Mouse (Mus musculus): ENCODE measurements around the gene Plpp7. TPM values are rescaled to one million over a fixed set of nuclear protein-coding genes. Genes with fewer than 3 reads are reported as not detected.

Gene Plpp7
- total and polyA plus RNA-seq, 3 experiments = 7.3 to 15.1 TPM; not detected in 1

DNA sequence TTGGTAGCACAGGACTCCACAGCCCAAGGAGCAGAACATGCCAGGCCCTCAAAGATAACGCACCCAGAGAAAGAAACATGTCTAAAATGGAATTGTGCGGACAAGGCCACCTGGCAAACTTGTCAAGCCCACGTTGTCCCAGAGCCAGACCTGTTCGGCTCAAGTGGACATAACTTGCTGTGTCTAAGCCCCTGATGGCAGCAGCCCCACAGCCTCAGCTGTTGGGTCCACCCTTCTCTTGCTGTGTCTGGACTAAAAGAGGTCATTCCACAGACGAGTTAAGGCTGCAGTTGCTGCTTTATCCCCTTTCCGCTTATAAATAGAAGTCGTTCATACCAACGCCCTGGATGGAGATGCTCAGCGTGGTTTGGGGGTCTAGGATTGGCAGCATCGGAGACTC, 38.8 kb upstream of the Plpp7 start:
- Histone ChIP-seq H3K79me2 (ENCODE audit: control insufficient read depth, insufficient read depth, low read length, poor library complexity) (no peaks in the 10 kb centered on the region), H3K36me3 (ENCODE audit: control insufficient read depth in 1 of 2, insufficient read depth in 2 of 2, low read length in 2 of 2) (peaks cover 2 to 26% of the 10 kb centered on the region in 2 experiments), H3K27ac (ENCODE audit: control insufficient read depth, low read depth, low read length) (peak overlapping the region; percentile 89), H3K9ac (ENCODE audit: control insufficient read depth, low read depth, low read length, poor library complexity, severe bottlenecking) (peak overlapping the region; percentile 61), H3K9me3 (replicated peaks; ENCODE audit: insufficient read depth, low read length) (no peaks in the 10 kb centered on the region), H3K4me1 (ENCODE audit: control insufficient read depth in 1 of 2, insufficient read depth in 2 of 2, low read length in 2 of 2) (peaks cover 17 to 35% of the 10 kb centered on the region in 2 experiments), H3K27me3 (ENCODE audit: control insufficient read depth in 1 of 2, insufficient read depth in 2 of 2, low read length in 2 of 2) (no peaks in the 10 kb centered on the region), H3K4me3 (ENCODE audit: control insufficient read depth in 1 of 2, insufficient read depth in 1 of 2, low read depth in 2 of 2, low read length in 2 of 2) (0 out of 4 replicates have a peak overlapping the region, but pooled peaks of 1 of the 2 experiments have one; percentile 8)
- DNase-seq (ENCODE audit: low read depth, low spot score) = no peak
- no peak for TF ChIP-seq NELFE (IDR thresholded peaks at IDR 0.05; ENCODE audit: low read depth, low read length)
- TF ChIP-seq POLR2AphosphoS5 (IDR thresholded peaks at IDR 0.05; ENCODE audit: borderline replicate concordance, low read depth, low read length) = no peak
- TF ChIP-seq RAD21 (IDR thresholded peaks at IDR 0.05; ENCODE audit: low read depth, low read length) = no peak
- no peak for TF ChIP-seq CHD1 (IDR thresholded peaks at IDR 0.05; ENCODE audit: low read depth, low read length)

DNA sequence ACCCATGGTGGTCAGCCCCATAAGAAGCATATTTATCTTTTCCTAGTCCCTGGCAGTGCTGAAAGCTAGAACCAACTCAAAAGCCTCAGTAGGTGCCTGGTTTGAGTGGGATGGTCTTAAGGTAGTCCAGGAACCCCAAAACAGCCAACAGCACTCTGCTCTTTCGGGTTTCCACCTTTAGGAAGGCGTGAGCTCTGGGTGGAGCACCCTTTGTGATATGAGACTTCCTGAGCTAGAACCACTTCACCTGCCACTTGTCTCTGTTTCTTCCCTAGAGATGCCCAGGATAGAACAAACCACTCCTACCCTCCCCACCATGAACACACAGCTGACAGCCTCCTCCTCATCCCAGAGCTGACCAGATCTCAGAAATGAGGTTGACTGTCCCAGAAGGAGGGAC, 38.0 kb upstream of the Plpp7 start:
- peak overlapping the region; percentile 61; the same call in 1 of the 2 replicates for H3K9ac ChIP-seq (ENCODE audit: control insufficient read depth, low read depth, low read length, poor library complexity, severe bottlenecking)
- peak; percentile 92 for DNase-seq (ENCODE audit: low read depth, low spot score)
- TF ChIP-seq CTCF (IDR thresholded peaks at IDR 0.05 in 2 of 3, conservative IDR thresholded peaks at IDR 0.05 in 1 of 3; ENCODE audit: control insufficient read depth in 1 of 3, insufficient read depth in 1 of 3, low read depth in 2 of 3, low read length in 3 of 3, poor library complexity in 1 of 3, severe bottlenecking in 1 of 3) (no peak), HCFC1 (IDR thresholded peaks at IDR 0.05; ENCODE audit: low read depth, low read length) (peak; percentile 62; the same call in 1 of the 2 replicates), UBTF (IDR thresholded peaks at IDR 0.05; ENCODE audit: borderline replicate concordance, insufficient read depth, low read depth, low read length) (no peak), GABPA (IDR thresholded peaks at IDR 0.05; ENCODE audit: low read depth, low read length) (no peak), USF1 (IDR thresholded peaks at IDR 0.05; ENCODE audit: low read depth, low read length) (no peak), E2F4 (IDR thresholded peaks at IDR 0.05; ENCODE audit: borderline replicate concordance, low read depth, low read length) (no peak), MAZ (IDR thresholded peaks at IDR 0.05; ENCODE audit: low read depth, low read length) (no peak), ETS1 (IDR thresholded peaks at IDR 0.05; ENCODE audit: low read depth, low read length) (peak; percentile 60), CHD1 (IDR thresholded peaks at IDR 0.05; ENCODE audit: low read depth, low read length) (no peak), RCOR1 (IDR thresholded peaks at IDR 0.05; ENCODE audit: low read depth, low read length) (no peak; the same call in 1 of the 2 replicates), ZMIZ1 (IDR thresholded peaks at IDR 0.05; ENCODE audit: low read depth, low read length) (peak; percentile 12; the same call in 1 of the 2 replicates), POLR2AphosphoS2 (IDR thresholded peaks at IDR 0.05; ENCODE audit: low read length) (0 out of 2 replicates have a peak, but pooled peaks have one; percentile 1), TAL1 (IDR thresholded peaks at IDR 0.05; ENCODE audit: low read length) (no peak), NRF1 (IDR thresholded peaks at IDR 0.05; ENCODE audit: insufficient read depth, low read depth, low read length, poor library complexity, severe bottlenecking) (no peak), JUND (IDR thresholded peaks at IDR 0.05; ENCODE audit: low read depth, low read length) (no peak), POLR2AphosphoS5 (IDR thresholded peaks at IDR 0.05; ENCODE audit: borderline replicate concordance, low read depth, low read length) (no peak), NELFE (IDR thresholded peaks at IDR 0.05; ENCODE audit: low read depth, low read length) (no peak), TCF12 (IDR thresholded peaks at IDR 0.05; ENCODE audit: low read depth, low read length) (peak; percentile 49; the same call in 1 of the 2 replicates), CHD2 (IDR thresholded peaks at IDR 0.05; ENCODE audit: low read length) (no peak), MXI1 (IDR thresholded peaks at IDR 0.05; ENCODE audit: low read depth, low read length) (peak; percentile 64), MAX (IDR thresholded peaks at IDR 0.05; ENCODE audit: low read length) (no peak), SMC3 (IDR thresholded peaks at IDR 0.05; ENCODE audit: low read depth, low read length) (no peak), MAFK (IDR thresholded peaks at IDR 0.05; ENCODE audit: borderline replicate concordance, low read depth, low read length) (no peak), ZNF384 (IDR thresholded peaks at IDR 0.05; ENCODE audit: low read depth, low read length) (no peak), BHLHE40 (IDR thresholded peaks at IDR 0.05; ENCODE audit: borderline replicate concordance, low read depth, low read length) (peak; percentile 45; the same call in 1 of the 2 replicates), MYB (IDR thresholded peaks at IDR 0.05; ENCODE audit: low read depth, low read length) (no peak), SIN3A (IDR thresholded peaks at IDR 0.05; ENCODE audit: low read length) (peak; percentile 99), TBP (IDR thresholded peaks at IDR 0.05; ENCODE audit: low read depth, low read length) (peak; percentile 55; the same call in 1 of the 2 replicates), ZC3H11A (IDR thresholded peaks at IDR 0.05; ENCODE audit: low read depth, low read length) (no peak), MYC (IDR thresholded peaks at IDR 0.05; ENCODE audit: low read depth, low read length) (no peak)

More for the DNA sequence above, 38.0 kb upstream of the Plpp7 start:
- Histone ChIP-seq H3K9me3 (replicated peaks; ENCODE audit: insufficient read depth, low read length) (no peaks in the 10 kb centered on the region), H3K36me3 (ENCODE audit: control insufficient read depth in 1 of 2, insufficient read depth in 2 of 2, low read length in 2 of 2) (peaks cover 0 to 35% of the 10 kb centered on the region in 2 experiments; a peak in 2 of 4 replicates), H3K79me2 (ENCODE audit: control insufficient read depth, insufficient read depth, low read length, poor library complexity) (no peaks in the 10 kb centered on the region), H3K4me3 (ENCODE audit: control insufficient read depth in 1 of 2, insufficient read depth in 1 of 2, low read depth in 2 of 2, low read length in 2 of 2) (0 out of 4 replicates have a peak overlapping the region, but pooled peaks of 1 of the 2 experiments have one; percentile 1), H3K4me1 (ENCODE audit: control insufficient read depth in 1 of 2, insufficient read depth in 2 of 2, low read length in 2 of 2) (peaks cover 24 to 44% of the 10 kb centered on the region in 2 experiments), H3K27me3 (ENCODE audit: control insufficient read depth in 1 of 2, insufficient read depth in 2 of 2, low read length in 2 of 2) (no peaks in the 10 kb centered on the region), H3K27ac (ENCODE audit: control insufficient read depth, low read depth, low read length) (peak overlapping the region; percentile 89)

All from MEL (cell line).